Mouse (Mus musculus) liver, adult 2 months (tissue): Measurements from ENCODE around the gene Dmrt1. TPM values are rescaled to one million over a fixed set of nuclear protein-coding genes. Genes with fewer than 3 reads are reported as not detected.
A peak's percentile ranks its signal among the peaks of the same experiment; 100 is the strongest.

ENCODE experiments used
- DNase-seq: peaks from one replicate; pipeline ENCODE4 v3.0.0-alpha.2; 2011; ENCODE audit warnings: low read depth, low spot score; ENCODE audit errors: extremely low read depth
- H3K27ac ChIP-seq: fragments of 200-500 bp; replicated peaks from 2 replicates; pipeline ENCODE4 v1.5.1; 2012; ENCODE audit warnings: low read depth, mild to moderate bottlenecking, control low read depth, inconsistent platforms, low read length; ENCODE audit not compliant: insufficient read depth
- H3K27me3 ChIP-seq: fragments of 200-500 bp; 2 replicates; pipeline ENCODE4 v1.6.1; 2012; ENCODE audit warnings: mild to moderate bottlenecking, moderate library complexity, low read length, inconsistent platforms; ENCODE audit not compliant: control insufficient read depth, insufficient read depth
- H3K36me3 ChIP-seq: fragments of 200-500 bp; 2 replicates; pipeline ENCODE4 v1.6.1; 2012; ENCODE audit warnings: low read length, inconsistent platforms; ENCODE audit not compliant: control insufficient read depth, insufficient read depth
- H3K4me1 ChIP-seq: fragments of 200-500 bp; 2 replicates; pipeline ENCODE4 v1.6.1; 2011; ENCODE audit warnings: low read length; ENCODE audit not compliant: control insufficient read depth, insufficient read depth
- H3K4me3 ChIP-seq: fragments of 200-500 bp; 2 replicates; pipeline ENCODE4 v1.5.1; 2011; ENCODE audit warnings: low read depth, mild to moderate bottlenecking, control low read depth, low read length, moderate library complexity; ENCODE audit not compliant: insufficient read depth
- H3K79me2 ChIP-seq: fragments of 200-500 bp; 2 replicates; pipeline ENCODE4 v1.6.1; 2012; ENCODE audit warnings: inconsistent platforms, mild to moderate bottlenecking, low read length, moderate library complexity; ENCODE audit not compliant: control insufficient read depth, insufficient read depth
- H3K9ac ChIP-seq: fragments of 200-500 bp; 2 replicates; pipeline ENCODE4 v1.6.1; 2012; ENCODE audit warnings: low read depth, mild to moderate bottlenecking, control low read depth, inconsistent platforms, low read length
- CTCF ChIP-seq: fragments of 200-500 bp; IDR thresholded peaks from 2 replicates; pipeline ENCODE4 v1.5.1; 2011; ENCODE audit warnings: low read depth, low read length, control low read depth
- POLR2A ChIP-seq: fragments of 200-500 bp; IDR thresholded peaks from 2 replicates; pipeline ENCODE4 v1.6.1; 2011; ENCODE audit warnings: low read length, control low read depth; ENCODE audit not compliant: insufficient read depth; ENCODE audit errors: extremely low read depth
- WGBS: fragments of 180-500 bp; shearing (Covaris S2); methylation state at CpG from one replicate; pipeline ENCODE4 v1.1.7; 2018; 5-methylcytosine and 5-hydroxymethylcytosine counted together
- polyA plus RNA-seq: library from polyadenylated mRNA; depleted of rRNA; stranded (reverse); fragments of >200 nt; gene quantifications from 2 replicates; pipeline ENCODE4 v1.2.3, GENCODE M21; 2012
- total RNA-seq: library from RNA; depleted of rRNA; stranded (reverse); fragments of >200 nt; gene quantifications from 2 replicates; pipeline ENCODE4 v1.2.3, GENCODE M21; 2014

The Dmrt1 gene
- total and polyA plus RNA-seq, 2 experiments: not detected

DNA sequence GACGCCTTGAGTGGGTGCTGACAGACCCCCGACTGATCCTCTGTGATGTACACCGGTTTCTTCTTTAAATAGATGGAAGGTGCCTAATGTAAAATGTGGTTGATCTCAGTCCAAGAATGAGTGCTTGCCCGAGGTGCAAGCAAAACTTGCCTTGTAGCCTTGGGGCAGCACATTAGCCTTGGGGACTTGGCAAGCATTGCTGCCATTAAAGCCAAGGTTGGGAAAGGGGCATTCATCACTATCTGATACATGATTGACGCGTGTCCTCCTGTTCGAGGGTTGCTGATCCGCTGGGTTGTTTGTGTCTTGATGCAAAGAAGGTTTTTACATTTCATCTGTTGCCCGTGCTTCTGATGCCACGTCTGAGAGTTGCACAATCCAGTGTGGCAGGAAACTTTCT lies 69.0 kb downstream of the Dmrt1 start:
- Histone ChIP-seq H3K79me2 (no peaks in the 10 kb centered on the region), H3K27ac (no peak overlapping the region), H3K4me1 (no peaks in the 10 kb centered on the region), H3K27me3 (peaks cover 8% of the 10 kb centered on the region; the same call in 1 of the 2 replicates), H3K36me3 (no peaks in the 10 kb centered on the region), H3K4me3 (no peak overlapping the region), H3K9ac (no peak overlapping the region)
- no peak for TF ChIP-seq POLR2A
- no peak for TF ChIP-seq CTCF
- WGBS: 21% methylated on average over 10 of the region's 10 CpGs
- DNase-seq: no peak

DNA sequence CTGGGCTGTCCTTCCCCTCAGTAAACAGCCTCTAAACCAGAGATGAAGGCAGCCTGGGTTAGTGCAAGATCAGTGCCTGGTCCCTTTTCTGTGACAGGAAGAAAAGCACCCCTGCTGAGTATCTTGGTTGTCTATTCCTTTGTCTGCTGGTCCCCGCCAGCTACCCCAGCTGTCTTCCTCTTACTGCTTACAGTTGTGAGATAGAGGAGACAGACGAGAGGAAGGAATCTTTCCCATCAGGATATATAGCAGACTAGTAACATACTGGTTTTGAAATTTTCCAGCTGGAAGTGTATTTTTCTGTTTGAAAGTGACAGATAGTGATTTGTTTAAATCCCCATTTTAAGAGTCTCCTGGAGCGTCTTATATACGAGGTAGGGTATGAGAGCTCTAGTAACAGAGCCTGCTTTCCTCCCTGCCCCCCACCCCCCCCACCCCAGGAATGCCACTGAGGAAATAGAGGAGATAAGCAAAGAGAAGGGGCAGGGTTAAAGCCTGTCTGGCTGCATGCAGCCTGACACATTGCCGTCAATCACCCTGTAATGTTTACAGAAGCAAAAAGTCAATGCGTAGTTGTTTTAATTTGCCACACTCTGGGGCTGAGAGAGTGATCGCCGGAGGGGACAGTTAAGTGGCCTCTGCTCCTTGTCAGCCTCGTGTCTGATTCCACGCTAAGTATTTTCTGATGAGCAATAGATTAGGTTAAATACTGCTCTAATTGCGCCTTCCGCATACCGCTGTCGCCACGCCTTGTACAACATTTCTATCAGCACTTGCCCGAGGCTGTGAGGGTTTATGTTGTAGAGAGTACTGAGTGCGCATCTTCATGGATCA lies 69.8 kb downstream of the Dmrt1 start:
- H3K36me3 ChIP-seq: no peaks in the 10 kb centered on the region
- 5% methylated on average over 17 of the region's 17 CpGs for WGBS
- TF ChIP-seq CTCF (no peak), POLR2A (no peak)
- H3K79me2 ChIP-seq: no peaks in the 10 kb centered on the region
- H3K4me1 ChIP-seq: no peaks in the 10 kb centered on the region
- H3K9ac ChIP-seq: no peak overlapping the region
- no peak overlapping the region for H3K27ac ChIP-seq
- no peak for DNase-seq
- H3K4me3 ChIP-seq: no peak overlapping the region
- peaks cover 8% of the 10 kb centered on the region; the same call in 1 of the 2 replicates for H3K27me3 ChIP-seq

DNA sequence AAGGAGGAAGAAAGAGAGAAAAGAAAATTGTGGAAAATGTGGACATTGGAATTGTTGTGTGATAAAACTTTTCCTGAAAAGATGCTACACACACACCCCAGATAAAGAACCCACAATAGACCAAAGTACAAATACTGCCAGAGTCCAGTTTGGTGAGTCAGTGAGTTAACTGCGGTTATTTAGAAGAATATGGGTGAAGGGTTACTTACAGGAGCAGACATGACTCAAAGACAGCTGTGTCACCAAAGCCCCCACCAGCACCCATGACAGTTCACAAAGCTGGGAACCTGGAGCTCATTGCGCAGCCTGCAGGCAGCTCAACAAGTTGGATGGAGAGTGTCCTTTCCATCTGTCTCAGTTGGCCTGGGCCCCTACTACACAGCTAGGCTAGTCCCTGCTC lies 72.9 kb downstream of the Dmrt1 start:
- no peaks in the 10 kb centered on the region for H3K4me1 ChIP-seq
- H3K27me3 ChIP-seq: peaks cover 7% of the 10 kb centered on the region; the same call in 1 of the 2 replicates
- H3K27ac ChIP-seq: no peak overlapping the region
- no peak for DNase-seq
- no peak overlapping the region for H3K4me3 ChIP-seq
- no peaks in the 10 kb centered on the region for H3K79me2 ChIP-seq
- H3K9ac ChIP-seq: no peak overlapping the region
- 96% methylated on average over 2 of the region's 2 CpGs for WGBS
- no peaks in the 10 kb centered on the region for H3K36me3 ChIP-seq
- TF ChIP-seq CTCF (no peak), POLR2A (no peak)

DNA sequence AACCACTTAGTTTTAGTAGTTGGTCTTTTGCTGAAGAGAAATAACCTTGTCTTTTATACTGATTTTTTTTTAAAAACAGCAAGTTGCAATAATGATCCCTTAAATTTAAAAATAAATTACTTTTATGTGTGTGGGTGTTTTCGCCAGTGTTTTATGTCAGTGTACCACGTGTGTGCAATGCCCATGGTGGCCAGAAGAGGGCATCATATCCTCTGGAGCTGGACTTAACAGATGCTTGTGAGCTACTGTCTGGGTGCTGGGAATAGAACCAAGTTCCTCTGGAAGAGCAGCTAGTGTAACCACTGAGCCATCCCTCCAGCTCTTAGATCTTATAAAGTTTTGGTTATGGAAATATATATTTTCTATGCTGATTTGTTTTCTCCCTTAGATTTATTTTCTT lies 74.0 kb downstream of the Dmrt1 start:
- no peak overlapping the region for H3K4me3 ChIP-seq
- WGBS: 94% methylated on average over 2 of the region's 2 CpGs
- H3K36me3 ChIP-seq: no peaks in the 10 kb centered on the region
- no peaks in the 10 kb centered on the region for H3K27me3 ChIP-seq
- no peaks in the 10 kb centered on the region for H3K4me1 ChIP-seq
- peak; percentile 5 for DNase-seq
- H3K9ac ChIP-seq: no peak overlapping the region
- no peaks in the 10 kb centered on the region for H3K79me2 ChIP-seq
- H3K27ac ChIP-seq: no peak overlapping the region
- no peak for TF ChIP-seq POLR2A
- peak; percentile 58; the same call in 1 of the 2 replicates for TF ChIP-seq CTCF

- Histone ChIP-seq H3K4me3 (no peak overlapping the region), H3K27ac (no peak overlapping the region), H3K36me3 (no peaks in the 10 kb centered on the region), H3K27me3 (peaks cover 14% of the 10 kb centered on the region), H3K79me2 (no peaks in the 10 kb centered on the region), H3K9ac (no peak overlapping the region), H3K4me1 (no peaks in the 10 kb centered on the region)
- DNase-seq: no peak
- TF ChIP-seq POLR2A (no peak), CTCF (no peak)
- WGBS: 75% methylated on average over 3 of the region's 3 CpGs
Measured at GRCm38 (mm10) chr19:25597717-25598232, 92.4 kb downstream of the Dmrt1 start.

DNA sequence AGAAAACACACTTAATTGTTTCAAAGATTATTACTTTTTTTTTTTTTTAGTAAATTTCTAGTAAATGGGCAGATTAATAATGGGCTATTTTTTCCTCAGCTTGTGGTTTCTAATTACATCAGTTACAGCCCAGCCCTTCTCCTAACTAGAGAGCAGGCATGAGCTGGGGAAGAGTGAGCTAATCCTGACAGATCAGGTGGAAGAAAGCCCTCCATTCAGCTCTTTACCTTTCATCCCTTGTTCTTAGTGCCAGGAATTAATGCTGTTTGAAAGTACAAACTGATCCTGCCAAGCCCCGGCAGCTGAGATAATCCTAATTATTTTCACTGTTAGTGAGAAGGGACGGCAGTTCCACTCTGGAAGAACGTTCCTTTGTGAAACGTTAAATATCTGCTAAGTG lies 93.2 kb downstream of the Dmrt1 start:
- 13% methylated on average over 4 of the region's 4 CpGs for WGBS
- Histone ChIP-seq H3K79me2 (no peaks in the 10 kb centered on the region), H3K9ac (no peak overlapping the region), H3K4me1 (no peaks in the 10 kb centered on the region), H3K27me3 (peaks cover 17% of the 10 kb centered on the region), H3K27ac (no peak overlapping the region), H3K36me3 (no peaks in the 10 kb centered on the region), H3K4me3 (no peak overlapping the region)
- no peak for DNase-seq
- TF ChIP-seq CTCF (no peak), POLR2A (no peak)
